Mouse (Mus musculus) intestine, postnatal 0 days (tissue): ENCODE results near the gene Ccdc138. TPM values are rescaled to one million over a fixed set of nuclear protein-coding genes. Genes with fewer than 3 reads are reported as not detected.

Experiments
- ATAC-seq: fragments of 200-750 bp; cut with Nextera tagmentation; 2 replicates; pipeline ENCODE4 v1.8.0; 2017; ENCODE audit warnings: mild to moderate bottlenecking, moderate TSS enrichment, moderate library complexity
- H3K27ac ChIP-seq: fragments of 300-500 bp; sonication (generic); 2 replicates; pipeline ENCODE4 v1.5.1; 2014; ENCODE audit warnings: mild to moderate bottlenecking, low read depth, low read length, moderate library complexity
- H3K27me3 ChIP-seq: fragments of 300-500 bp; sonication (generic); replicated peaks from 2 replicates; pipeline ENCODE4 v1.6.1; 2014; ENCODE audit warnings: low read length, mixed read lengths; ENCODE audit not compliant: control insufficient read depth, insufficient read depth
- H3K36me3 ChIP-seq: fragments of 300-500 bp; sonication (generic); 2 replicates; pipeline ENCODE4 v1.6.1; 2014; ENCODE audit warnings: mild to moderate bottlenecking, moderate library complexity; ENCODE audit not compliant: control insufficient read depth, insufficient read depth
- H3K4me1 ChIP-seq: fragments of 300-500 bp; sonication (generic); replicated peaks from 2 replicates; pipeline ENCODE4 v1.6.1; 2014; ENCODE audit warnings: antibody characterized with exemption, low read length, mixed read lengths; ENCODE audit not compliant: control insufficient read depth, insufficient read depth
- H3K4me2 ChIP-seq: fragments of 300-500 bp; sonication (generic); replicated peaks from 2 replicates; pipeline ENCODE4 v1.6.1; 2014; ENCODE audit warnings: low read depth, mild to moderate bottlenecking, moderate library complexity
- H3K4me3 ChIP-seq: fragments of 300-500 bp; sonication (generic); 2 replicates; pipeline ENCODE4 v1.5.1; 2014; ENCODE audit warnings: low read depth, low read length
- H3K9ac ChIP-seq: fragments of 300-500 bp; sonication (generic); 2 replicates; pipeline ENCODE4 v1.6.1; 2014; ENCODE audit warnings: mild to moderate bottlenecking, low read depth, low read length
- H3K9me3 ChIP-seq: fragments of 300-500 bp; sonication (generic); 2 replicates; pipeline ENCODE4 v1.6.1; 2016; ENCODE audit warnings: mixed run types; ENCODE audit not compliant: control insufficient read depth
- CTCF ChIP-seq: sonication (generic); IDR thresholded peaks from 2 replicates; pipeline ENCODE4 v1.5.1; 2016; ENCODE audit warnings: low read depth, mild to moderate bottlenecking, control low read depth, antibody characterized with exemption, moderate library complexity
- WGBS: fragments of 180-500 bp; shearing (Covaris S2); extraction: QIAGEN DNeasy Blood & Tissue Kit; methylation state at CpG from one replicate; pipeline ENCODE4 v1.1.7; 2014; 5-methylcytosine and 5-hydroxymethylcytosine counted together
- polyA plus RNA-seq: library from polyadenylated mRNA; unstranded; fragments of >200 nt; fragmentation: Nextera tagmentation; extraction: Ambion mirVana; gene quantifications from 2 replicates; pipeline ENCODE4 v1.2.1, GENCODE M21; 2015

Gene Ccdc138
- polyA plus RNA-seq, 1 experiment from 2014 or later, result 2.5 TPM

DNA sequence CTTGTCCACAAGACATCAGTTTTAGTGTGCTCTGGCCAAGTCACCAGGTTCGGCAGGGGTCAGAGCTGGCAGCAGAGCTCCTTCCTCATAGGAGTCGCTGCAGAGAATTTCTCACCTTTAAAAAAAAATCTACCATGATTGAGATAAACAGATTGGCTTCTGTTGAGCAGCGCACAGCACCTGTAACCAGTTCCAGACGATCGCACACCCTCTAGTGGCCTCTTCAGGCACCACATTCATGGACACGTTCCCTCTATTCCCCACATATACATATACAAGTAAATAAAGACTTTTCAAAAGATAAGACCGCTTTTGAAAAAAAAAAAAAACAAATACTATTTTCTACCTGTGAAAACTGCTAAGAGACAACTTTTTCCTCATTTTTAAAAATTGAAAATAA is 61.4 kb downstream of the Ccdc138 start:
- 31% methylated on average over 7 of the region's 7 CpGs for WGBS
- ATAC-seq, result no peak; the same call in 1 of the 2 replicates
- Histone ChIP-seq H3K4me3 (no peak overlapping the region), H3K36me3 (no peaks in the 10 kb centered on the region), H3K9me3 (no peaks in the 10 kb centered on the region), H3K27ac (no peak overlapping the region), H3K27me3 (no peaks in the 10 kb centered on the region), H3K4me1 (no peaks in the 10 kb centered on the region), H3K9ac (no peak overlapping the region), H3K4me2 (no peak overlapping the region)
- TF ChIP-seq CTCF, result peak; percentile 65

DNA sequence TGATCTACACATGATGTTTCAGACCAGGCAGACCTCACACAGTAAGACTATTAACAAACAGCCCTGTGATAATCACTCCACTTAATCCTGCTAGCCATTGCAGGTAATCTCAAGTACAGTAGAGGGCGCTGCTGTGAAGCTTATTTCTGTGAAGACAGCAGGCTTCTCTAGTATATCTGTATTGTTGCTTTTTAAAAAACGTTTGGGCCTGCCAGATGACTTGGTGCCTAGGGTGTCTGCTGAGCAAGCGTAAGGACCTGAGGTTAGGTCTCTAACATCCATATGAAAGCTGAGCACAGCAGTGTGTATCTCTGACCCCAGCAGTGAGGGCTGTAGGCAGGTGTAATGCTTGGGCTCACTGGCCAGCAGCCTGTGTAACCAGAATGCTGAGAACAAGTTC is 62.2 kb downstream of the Ccdc138 start:
- peak; percentile 76 for TF ChIP-seq CTCF
- no peak for ATAC-seq
- no peaks in the 10 kb centered on the region for H3K4me1 ChIP-seq
- H3K27me3 ChIP-seq, result no peaks in the 10 kb centered on the region
- H3K36me3 ChIP-seq, result no peaks in the 10 kb centered on the region
- no peak overlapping the region for H3K9ac ChIP-seq
- H3K27ac ChIP-seq, result no peak overlapping the region
- 26% methylated on average over 3 of the region's 3 CpGs for WGBS
- H3K4me3 ChIP-seq, result no peak overlapping the region
- no peak overlapping the region for H3K4me2 ChIP-seq
- H3K9me3 ChIP-seq, result no peaks in the 10 kb centered on the region

DNA sequence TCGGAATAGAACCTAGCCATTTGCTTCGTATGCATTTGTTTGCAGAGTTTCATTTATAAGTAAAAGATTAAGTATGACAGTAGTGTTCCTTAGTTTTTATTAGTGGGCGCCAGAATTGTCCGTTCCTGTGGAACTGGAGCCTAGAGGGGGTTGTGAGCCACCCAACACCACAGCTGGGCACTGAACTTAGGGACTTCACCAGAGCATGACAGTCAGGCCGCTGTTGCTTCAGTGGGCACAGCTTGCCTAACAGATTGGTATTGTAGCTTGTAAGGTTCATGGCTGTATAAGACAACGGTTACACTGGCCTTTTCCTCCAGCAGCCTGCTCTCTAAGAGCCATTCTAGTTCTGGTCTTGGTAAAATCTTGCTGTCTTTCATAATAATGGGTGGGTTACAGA is 62.8 kb downstream of the Ccdc138 start:
- H3K36me3 ChIP-seq, result no peaks in the 10 kb centered on the region
- no peak for ATAC-seq
- TF ChIP-seq CTCF, result no peak
- no peak overlapping the region for H3K27ac ChIP-seq
- WGBS, result 61% methylated on average over 6 of the region's 6 CpGs
- no peak overlapping the region for H3K9ac ChIP-seq
- no peaks in the 10 kb centered on the region for H3K4me1 ChIP-seq
- H3K9me3 ChIP-seq, result no peaks in the 10 kb centered on the region
- H3K27me3 ChIP-seq, result no peaks in the 10 kb centered on the region
- no peak overlapping the region for H3K4me3 ChIP-seq
- no peak overlapping the region for H3K4me2 ChIP-seq

DNA sequence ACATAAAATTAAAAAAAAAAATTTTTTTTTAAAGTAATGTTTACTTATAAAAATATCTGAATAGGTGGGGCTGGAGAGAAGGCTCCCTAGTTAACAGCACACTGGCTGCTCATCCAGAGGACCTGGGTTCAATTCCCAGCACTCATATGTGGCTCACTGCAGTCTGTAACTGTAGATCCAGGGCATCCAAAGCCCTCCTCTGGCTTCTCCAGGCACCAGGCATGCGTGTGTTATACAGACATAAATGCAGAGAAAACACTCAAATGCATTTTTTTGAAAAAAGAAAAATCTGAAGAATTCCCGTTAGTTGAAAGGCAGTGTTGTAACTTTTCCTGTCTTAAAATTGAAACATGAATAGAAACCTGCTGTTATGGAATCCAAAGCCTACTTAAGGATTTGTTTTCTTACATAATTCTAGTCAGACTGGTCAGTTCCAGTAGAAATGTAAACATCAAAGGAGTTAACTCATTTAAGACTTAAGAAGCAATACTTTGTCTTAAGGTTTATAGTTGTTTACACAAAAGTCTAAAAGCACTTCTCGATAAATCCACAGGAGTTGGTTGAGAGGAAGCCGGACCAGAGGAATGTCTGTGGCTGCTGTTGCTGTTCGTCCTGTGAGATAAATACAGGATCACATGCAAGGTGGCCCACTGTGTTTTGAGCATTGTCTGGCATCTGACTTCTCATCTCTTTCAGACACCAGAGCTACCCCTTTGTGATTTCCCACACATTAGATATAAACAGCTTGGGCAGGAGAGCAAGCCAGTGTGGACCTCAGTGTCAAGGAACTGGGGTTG is 87.9 kb downstream of the Ccdc138 start:
- H3K36me3 ChIP-seq, result no peaks in the 10 kb centered on the region

DNA sequence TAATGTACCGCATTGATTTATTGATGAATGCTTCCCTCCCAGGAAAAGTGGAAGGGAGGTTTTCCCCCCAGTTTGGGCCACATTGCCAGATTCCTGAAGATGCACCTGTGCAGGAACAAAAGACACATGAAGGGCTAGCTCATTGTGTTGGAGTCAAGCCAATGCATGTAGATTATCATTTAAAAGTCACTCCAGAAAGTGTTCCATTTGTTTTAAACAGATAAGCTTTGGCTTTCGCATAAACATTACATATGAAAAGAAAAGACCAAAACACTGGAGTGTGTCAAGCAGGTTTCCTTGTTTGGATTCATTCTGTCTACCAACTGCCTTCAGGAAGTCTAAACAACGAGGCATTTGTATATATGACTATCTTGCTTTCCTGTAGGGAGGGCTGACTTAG is 96.7 kb downstream of the Ccdc138 start:
- Histone ChIP-seq H3K4me2 (no peak overlapping the region), H3K4me3 (no peak overlapping the region), H3K36me3 (no peaks in the 10 kb centered on the region), H3K27ac (no peak overlapping the region), H3K9ac (no peak overlapping the region), H3K9me3 (no peaks in the 10 kb centered on the region), H3K4me1 (no peaks in the 10 kb centered on the region), H3K27me3 (no peaks in the 10 kb centered on the region)
- WGBS, result 64% methylated on average over 3 of the region's 3 CpGs
- no peak for TF ChIP-seq CTCF
- ATAC-seq, result no peak

More for the DNA sequence above, 87.9 kb downstream of the Ccdc138 start:
- Histone ChIP-seq H3K4me2 (no peak overlapping the region), H3K9me3 (no peaks in the 10 kb centered on the region), H3K4me1 (no peaks in the 10 kb centered on the region), H3K27me3 (no peaks in the 10 kb centered on the region), H3K4me3 (no peak overlapping the region), H3K9ac (no peak overlapping the region), H3K27ac (no peak overlapping the region)
- WGBS, result 36% methylated on average over 5 of the region's 5 CpGs
- no peak for ATAC-seq
- TF ChIP-seq CTCF, result no peak

DNA sequence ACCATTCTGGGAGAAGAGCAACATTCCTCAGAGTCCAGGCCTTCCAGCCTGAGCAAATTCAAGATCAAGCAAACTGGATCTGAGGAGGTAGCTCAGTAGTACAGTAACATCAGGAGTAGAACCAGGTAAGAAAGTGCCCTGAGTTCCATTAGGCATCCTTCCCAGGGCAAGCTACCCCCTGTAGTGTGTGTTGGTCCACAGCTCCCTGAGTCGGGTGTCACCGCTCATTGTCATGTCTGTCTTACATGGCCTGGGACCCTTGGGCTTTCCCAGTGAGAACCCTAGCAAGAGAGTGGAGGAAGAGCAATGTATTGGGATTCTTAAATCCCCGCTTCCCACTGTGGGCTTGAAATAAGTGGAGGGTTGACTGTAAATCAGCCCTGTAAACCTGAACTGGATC is 97.4 kb downstream of the Ccdc138 start:
- Histone ChIP-seq H3K9ac (no peak overlapping the region), H3K27me3 (no peaks in the 10 kb centered on the region), H3K36me3 (no peaks in the 10 kb centered on the region), H3K27ac (no peak overlapping the region), H3K4me3 (no peak overlapping the region), H3K4me2 (no peak overlapping the region), H3K9me3 (no peaks in the 10 kb centered on the region), H3K4me1 (no peaks in the 10 kb centered on the region)
- no peak for ATAC-seq
- WGBS, result 94% methylated on average over 3 of the region's 3 CpGs
- TF ChIP-seq CTCF, result no peak

DNA sequence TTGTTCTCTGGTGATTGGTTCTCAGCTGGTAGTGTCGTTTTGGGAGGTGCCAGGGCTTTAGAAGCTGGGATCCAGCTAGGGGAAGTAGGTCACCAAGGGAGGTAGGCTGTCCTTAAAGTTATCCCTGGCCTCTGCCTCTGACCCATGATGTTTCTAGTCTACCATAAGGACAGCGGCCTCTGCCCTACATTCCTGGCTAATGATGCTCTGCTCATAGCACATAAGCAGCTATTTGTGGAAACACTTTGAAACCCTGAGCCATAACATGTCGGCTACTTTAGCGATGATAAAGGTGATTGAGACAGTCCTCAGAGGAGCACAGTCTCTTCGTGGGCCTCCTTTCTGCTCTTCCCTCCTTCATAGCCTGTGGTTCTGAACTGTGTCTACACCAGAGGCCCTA is 98.1 kb downstream of the Ccdc138 start:
- Histone ChIP-seq H3K4me1 (no peaks in the 10 kb centered on the region), H3K36me3 (no peaks in the 10 kb centered on the region), H3K27me3 (no peaks in the 10 kb centered on the region), H3K4me3 (no peak overlapping the region), H3K27ac (no peak overlapping the region), H3K9me3 (no peaks in the 10 kb centered on the region), H3K9ac (no peak overlapping the region), H3K4me2 (no peak overlapping the region)
- 58% methylated on average over 5 of the region's 5 CpGs for WGBS
- no peak for ATAC-seq
- TF ChIP-seq CTCF, result no peak
